Mouse (Mus musculus): ENCODE results near the gene Fmo1.

The Fmo1 gene

GRCm38 (mm10) chr1:162866280-162866681 is at the start of gene Fmo1:
Fmo1 (minus strand) TSS chr1:162866610.
- no peak for DNase-seq (ENCODE audit: low spot score in 2 of 2)

DNA sequence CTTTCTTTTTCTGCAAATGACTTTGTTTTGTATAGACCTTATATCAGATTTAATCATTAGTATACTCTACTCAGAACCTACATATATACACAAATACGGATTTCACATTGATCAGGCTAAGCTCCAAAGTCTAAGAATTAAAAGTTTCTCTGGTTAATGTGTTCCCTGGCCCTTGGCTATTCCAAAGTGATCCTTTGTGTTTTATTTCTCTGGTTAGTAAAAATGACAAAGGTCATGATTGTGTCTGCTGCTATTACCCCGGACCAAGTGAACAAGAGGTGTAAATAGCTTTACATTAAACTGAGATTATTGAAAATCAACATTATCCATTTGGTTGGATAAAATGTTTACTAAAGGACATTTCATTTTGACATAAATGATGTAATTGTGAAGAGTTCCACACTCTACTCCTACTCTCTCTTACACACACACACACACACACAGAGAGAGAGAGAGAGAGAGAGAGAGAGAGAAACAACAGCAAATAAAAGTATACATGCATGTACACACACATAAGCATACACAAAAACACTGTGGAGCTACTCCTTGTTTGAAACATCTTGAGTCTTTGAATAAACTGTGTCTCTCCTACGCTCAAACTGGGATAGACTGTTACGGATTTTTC is 48.6 kb upstream of the Fmo1 start:
- DNase-seq (ENCODE audit: low spot score in 2 of 2): no peak

DNA sequence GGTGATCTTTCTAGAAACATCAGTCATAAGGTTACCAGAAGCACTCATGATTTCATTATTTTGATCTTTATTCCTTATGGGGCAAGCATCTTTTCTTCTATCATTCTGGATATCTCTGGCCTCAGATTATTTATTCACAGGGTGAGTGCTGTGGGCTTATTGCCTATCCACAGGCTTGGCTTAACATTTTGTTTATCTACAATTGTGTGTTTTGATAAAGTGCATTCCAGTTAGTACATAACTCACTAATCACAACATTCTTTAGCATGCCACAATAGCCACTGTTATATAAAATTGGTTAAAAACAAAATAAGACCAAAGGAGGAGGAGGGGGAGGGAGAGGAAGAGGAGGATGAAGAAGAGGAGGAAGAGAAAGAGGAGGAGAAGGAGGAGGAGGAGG is 45.7 kb upstream of the Fmo1 start:
- DNase-seq (ENCODE audit: low spot score in 2 of 2): no peak

DNA sequence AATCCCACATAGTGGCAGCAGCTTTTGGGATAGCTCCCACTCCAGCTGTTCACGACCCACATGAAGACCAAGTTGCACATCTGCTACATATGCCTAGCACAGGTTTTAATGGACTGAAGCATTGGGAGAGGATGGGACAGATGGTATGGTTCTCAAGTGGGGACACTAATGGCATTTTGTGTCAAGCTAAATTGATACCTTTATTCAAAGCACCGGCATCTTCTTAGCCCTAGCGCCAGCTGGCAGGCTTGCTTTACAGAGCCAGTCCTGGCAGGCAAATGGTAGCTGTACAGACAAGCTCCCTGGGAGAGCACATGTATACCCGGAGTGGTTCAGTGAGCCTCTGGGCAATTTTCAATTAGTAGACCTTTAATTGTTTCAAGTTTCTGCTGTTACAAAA is 35.5 kb upstream of the Fmo1 start:
- no peak for DNase-seq (ENCODE audit: low spot score in 2 of 2)

DNA sequence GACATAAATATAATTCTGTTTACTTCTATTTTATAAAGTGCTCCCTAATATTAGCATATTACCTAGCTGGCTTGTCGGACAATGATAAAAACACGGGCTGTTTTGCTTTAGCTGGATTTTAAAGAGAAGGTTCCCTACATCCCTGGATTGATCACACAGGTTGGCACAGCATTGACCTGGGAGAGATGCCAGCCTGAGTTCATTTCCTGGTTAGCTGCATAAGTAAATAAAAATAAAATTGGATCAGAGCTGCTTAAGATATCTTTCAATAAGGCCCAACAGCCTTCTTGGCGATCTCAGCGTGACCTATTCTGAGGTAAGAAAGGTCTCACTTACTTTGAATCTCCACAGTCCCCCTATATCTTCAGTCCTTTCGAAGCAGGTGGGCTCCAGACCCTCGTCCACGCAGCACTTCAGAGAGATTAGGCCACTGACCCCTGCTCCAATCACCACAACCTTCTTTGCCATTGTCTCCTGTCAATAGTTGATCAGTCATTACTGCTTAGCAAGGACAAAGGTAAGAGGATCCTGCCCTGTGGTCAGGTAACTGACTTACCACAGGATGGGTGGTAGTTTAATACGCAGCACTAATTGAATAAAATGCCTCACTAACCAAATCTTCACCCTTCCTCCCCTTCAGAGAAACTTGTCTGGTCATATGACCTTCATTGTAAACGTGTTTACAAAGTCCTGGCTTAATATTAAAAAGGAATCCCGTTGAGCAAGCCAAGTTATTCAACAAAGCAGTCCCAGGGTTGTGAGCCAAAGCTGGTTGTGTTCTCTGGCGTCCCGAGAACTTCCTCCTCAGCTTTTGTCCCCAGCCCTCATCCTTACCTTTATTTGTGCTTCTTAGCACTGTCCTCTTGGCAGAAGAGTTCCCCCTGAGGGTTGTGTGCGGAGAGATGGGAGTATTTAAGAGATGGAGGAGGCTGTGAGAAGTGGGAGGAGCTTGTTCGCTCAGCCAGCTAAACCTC is 31.7 kb upstream of the Fmo1 start, which contains the start of gene Fmo2:
Gene Fmo2 (minus strand): TSS at position 889 of the 974 bp plus-strand sequence.
- DNase-seq (ENCODE audit: low spot score in 2 of 2): no peak

- peak; percentile 36 to 75 for DNase-seq (ENCODE audit: low spot score in 2 of 2)
These were observed 29.5 kb upstream of the Fmo1 start for GRCm38 (mm10) chr1:162895900-162896299.

GRCm38 (mm10) chr1:162893014-162893413 is 26.6 kb upstream of the Fmo1 start:
- DNase-seq (ENCODE audit: low spot score in 2 of 2): no peak

DNA sequence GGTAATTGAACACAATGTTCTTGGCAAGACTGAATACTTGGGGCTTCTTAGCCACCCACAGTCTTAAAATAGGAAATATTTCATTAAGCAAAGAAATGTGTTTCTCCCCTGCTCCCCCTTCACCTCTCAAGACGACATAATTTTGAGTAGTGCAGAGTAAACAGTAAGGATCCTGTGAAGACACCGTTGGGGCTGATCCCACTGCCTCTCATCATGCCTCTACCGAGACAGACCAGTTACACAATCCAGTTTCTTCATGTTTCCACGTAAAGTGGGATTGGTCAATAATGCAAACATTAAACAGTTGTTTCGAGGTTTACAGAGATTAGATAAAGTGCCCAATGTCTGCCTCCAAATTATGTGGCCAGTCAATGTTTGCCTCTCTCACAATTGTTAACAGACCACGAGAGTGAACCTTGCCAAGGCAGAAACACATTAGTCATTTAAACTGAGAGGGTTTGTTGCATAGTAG is 25.6 kb upstream of the Fmo1 start:
- DNase-seq (ENCODE audit: low spot score in 2 of 2): no peak

DNA sequence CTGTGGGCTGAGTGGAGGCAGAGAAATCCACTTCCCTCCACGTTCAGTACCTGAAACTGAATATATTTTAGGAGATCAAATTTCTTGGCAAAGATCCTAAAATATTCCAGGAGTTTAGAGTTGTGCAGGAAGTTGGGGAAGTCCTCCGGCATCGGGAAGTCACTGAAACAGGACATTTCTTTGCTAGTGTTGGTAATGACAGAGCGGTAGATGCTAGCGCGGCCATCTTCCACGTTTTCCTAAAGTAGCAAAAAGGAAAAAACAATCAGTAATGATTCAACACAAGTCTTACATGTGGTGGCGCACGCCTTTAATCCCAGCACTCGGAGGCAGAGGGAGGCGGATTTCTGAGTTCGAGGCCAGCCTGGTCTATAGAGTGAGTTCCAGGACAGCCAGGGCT is 22.2 kb upstream of the Fmo1 start:
- DNase-seq (ENCODE audit: low spot score in 2 of 2): no peak

GRCm38 (mm10) chr1:162887644-162888043 is 21.2 kb upstream of the Fmo1 start:
- no peak for DNase-seq (ENCODE audit: low spot score in 2 of 2)

DNA sequence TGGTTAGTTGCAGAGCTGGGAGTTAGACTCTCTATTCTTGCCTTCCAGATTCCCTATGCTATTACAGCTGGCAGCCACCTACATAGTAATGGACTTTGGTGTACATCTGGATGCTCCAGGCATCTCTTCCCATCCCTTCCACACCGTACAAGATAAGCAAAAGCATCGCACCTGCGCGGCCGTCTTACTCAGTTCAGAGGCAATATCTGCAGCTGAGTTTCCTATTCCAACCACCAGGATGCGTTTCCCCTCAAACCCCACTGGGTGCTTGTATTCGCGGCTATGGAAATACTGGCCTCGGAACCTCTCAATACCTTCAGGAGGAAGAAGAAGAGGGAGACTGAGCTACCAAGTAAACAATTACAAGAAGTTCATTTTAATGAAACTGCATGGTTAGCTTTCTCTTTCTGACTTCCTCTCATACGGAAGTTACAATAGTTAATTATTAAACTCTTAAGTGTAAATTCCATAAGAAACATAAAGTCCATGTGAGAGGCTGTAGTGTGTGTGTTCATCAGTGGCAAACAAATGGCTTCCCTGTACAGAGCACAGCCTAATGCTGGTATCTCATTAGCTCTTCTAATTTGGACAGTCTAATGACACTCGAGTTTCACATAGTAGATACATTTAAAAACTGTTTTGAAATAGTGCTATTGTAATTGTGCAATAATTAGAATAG is 19.9 kb upstream of the Fmo1 start:
- DNase-seq (ENCODE audit: low spot score in 2 of 2): no peak

DNA sequence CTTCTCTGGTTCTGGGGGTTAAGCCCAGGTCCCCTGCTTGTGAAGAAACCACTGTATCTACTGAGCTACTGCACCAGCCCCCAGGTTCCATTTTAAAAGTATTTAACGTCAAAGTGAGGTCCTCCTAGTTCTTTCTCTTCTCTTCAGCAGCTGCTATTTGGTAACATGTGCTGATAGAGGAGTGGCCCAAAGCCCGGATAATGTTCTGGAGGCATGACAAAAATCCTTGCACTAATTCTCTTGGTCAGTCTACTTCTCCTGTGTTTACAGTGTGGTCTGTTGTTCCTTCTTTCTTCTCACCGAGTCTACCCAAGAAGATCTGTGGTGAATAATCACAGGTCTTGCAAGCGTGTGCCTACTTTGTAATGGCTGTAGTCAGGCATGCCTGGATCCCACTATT is 16.3 kb upstream of the Fmo1 start:
- DNase-seq (ENCODE audit: low spot score in 2 of 2): no peak

DNA sequence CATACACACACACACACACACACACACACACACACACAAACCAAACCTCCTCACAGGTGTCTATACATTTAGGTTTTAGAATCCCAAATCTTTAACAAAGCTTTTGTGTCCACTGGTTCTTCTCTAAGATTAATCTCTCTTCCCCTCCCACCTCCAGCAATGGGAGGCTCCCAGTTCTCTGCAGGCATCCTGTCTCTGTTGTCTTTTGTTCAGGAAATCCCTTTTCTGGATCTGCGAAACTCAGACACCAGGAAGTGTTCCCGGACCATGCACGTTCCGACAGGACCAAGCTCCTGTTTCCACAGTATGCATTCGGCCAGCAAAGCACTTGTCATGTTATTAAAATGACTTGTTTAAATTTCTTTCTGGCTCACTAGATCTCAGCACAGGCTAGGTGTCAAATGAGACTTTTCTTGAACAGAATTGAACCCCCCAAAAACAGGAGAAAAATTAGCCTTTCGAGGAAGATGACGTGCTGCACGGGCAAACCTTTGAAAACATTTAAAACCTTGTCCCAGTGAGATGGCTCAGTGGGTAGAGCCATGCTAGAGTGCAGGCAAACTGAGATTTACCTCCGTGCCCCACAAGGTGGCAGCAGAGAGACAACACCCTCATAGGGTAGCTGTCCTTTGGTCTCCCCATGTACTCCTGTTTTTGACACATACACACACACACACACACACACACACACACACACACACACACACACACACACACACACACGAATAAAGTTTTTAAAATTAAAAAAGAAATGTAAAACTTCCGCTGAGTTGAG is 13.4 kb upstream of the Fmo1 start:
- DNase-seq (ENCODE audit: low spot score in 2 of 2): peak; percentile 44 to 79

DNA sequence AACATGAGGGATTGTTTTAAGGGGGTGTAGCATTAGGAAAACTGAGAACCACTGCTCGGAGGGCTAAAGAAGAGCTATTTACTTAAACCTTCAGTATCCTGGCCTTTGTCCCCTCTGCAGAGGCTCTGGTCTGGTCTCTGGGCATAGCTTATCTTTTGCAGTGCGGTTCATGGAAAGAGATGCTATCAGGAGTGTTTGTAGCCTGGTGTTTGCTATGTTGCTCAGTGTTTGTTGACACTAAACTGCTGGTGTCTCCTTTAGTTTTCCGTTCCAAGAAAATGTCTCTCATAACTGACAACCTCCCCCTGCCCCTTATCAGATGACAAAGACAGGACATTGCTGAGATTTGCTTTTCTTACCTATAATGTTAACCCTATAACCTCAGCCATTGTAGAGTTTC is 8.7 kb upstream of the Fmo1 start:
- no peak for DNase-seq (ENCODE audit: low spot score in 2 of 2)

GRCm38 (mm10) chr1:162871701-162872311 is 5.4 kb upstream of the Fmo1 start:
- no peak for DNase-seq (ENCODE audit: low spot score in 2 of 2)

DNA sequence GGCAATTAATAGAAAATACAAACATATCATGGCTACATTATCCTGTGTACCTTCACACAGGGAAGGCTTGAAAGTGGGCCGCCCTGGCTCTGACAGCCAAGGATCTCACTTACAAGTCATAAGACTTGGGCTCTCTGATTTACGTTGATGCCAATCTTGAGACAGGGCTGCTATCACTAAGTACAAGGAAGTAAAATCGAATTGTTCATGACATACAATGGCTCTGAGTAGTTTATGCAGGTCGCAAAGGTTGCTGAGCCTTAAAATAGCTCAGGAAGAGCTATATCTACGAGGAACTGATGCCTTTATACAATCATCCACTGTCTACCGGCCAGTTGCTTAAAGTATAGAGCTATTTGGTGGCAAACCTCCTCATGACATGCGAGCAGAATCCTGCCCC is 4.6 kb upstream of the Fmo1 start:
- no peak for DNase-seq (ENCODE audit: low spot score in 2 of 2)

- DNase-seq (ENCODE audit: low spot score in 2 of 2): no peak
These were observed 986 bp upstream of the Fmo1 start for GRCm38 (mm10) chr1:162867396-162867795.

DNA sequence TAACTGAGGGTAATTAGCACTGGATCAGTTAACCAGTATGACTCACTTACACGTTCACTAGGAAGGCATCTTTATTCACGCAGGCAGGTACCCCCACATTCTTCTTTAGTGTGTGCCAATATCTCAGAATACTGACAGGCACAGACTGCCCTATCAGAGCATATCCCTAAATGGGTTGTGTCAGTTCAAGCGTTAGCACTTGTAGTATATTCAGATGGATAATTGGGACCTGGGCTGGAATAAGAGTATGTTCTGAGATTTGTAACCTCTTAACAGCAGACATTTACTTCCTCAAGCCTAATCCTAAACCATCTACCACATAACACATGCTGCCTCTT is 948 bp downstream of the Fmo1 start:
- no peak for DNase-seq (ENCODE audit: low spot score in 2 of 2)

GRCm38 (mm10) chr1:162864816-162865492 is 1.5 kb downstream of the Fmo1 start:
- DNase-seq (ENCODE audit: low spot score in 2 of 2): no peak

DNA sequence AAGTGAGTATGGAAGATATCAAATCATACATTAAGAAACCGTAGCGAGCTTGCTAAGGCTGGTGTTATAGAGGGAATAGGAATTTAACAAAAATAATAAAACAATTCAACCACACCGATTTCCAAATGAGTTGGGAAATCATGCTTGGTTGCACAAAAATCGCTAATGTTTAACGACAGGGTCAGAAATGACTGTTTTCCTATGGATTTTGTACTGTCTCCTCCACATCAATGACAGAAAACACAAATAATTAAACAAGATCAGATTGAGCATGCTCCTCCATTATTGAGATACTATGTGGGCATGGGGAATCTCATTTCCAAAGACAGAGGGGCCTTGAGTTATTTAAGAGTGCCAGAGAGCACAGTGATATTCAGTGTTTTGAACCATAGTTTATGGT is 2.1 kb downstream of the Fmo1 start:
- DNase-seq (ENCODE audit: low spot score in 2 of 2): no peak

DNA sequence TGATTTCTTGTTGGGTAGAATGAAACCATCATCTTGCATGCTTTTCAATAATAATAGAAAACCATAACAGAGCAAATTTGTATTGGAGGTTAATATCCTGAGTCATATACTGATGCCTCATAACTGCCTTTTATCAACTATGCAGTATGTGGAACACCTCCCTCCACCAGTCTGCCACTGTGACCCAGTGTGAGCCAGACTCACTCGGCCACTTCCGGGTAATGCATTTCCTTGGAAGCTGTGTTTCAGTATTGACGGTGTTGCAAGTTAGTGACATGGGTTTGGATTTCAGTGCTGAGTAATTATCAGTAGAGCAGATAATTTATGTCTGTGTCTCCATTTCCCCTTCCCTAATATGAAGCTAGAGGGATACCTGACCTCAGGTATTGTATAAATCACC is 2.8 kb downstream of the Fmo1 start:
- no peak for DNase-seq (ENCODE audit: low spot score in 2 of 2)
